Mouse (Mus musculus) brain, embryonic 14.5 days (tissue): ENCODE measurements around the gene Snrnp25.

Experiments
- CTCF ChIP-seq: fragments of 200-500 bp; IDR thresholded peaks from 2 replicates; pipeline ENCODE4 v1.5.1; 2012; ENCODE audit warnings: inconsistent platforms, mild to moderate bottlenecking, moderate library complexity, borderline replicate concordance; ENCODE audit not compliant: insufficient read depth, insufficient read length; ENCODE audit errors: extremely low read depth
- POLR2A ChIP-seq: fragments of 200-500 bp; IDR thresholded peaks from 2 replicates; pipeline ENCODE4 v1.6.1; 2012; ENCODE audit warnings: mild to moderate bottlenecking, inconsistent platforms, borderline replicate concordance; ENCODE audit not compliant: poor library complexity, insufficient read depth, insufficient read length, severe bottlenecking; ENCODE audit errors: extremely low read depth

DNA sequence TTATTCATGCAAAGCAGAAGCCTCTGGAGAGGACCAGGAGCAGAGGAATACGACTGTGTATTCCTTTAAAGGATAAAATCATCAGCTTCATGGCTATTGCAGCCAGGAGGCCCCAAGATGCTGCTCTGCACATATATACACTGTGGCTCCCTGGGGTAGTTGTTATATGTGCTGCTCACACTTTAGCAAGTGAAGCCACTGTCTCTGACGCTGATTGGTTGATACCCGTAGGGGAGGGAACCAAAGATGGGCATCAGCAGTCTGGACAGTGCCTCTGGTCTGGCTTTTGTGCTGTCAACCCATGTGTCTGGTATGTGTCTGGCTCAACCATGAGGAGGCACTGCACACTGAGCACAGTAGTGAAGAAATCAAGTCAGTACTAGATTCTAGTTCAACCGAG, 38.5 kb upstream of the Snrnp25 start:
- TF ChIP-seq CTCF (no peak), POLR2A (no peak)
